Mouse (Mus musculus) C2C12 (cell line): Measurements from ENCODE around the gene Acsm1.

Source experiments
- CTCF ChIP-seq: IDR thresholded peaks from one replicate; pipeline ENCODE4 v1.5.1; 2011; ENCODE audit not compliant: control insufficient read depth, insufficient read depth, insufficient read length
- MAX ChIP-seq: IDR thresholded peaks from one replicate; pipeline ENCODE4 v1.6.1; 2011; ENCODE audit warnings: mild to moderate bottlenecking, control low read depth
- MYOG ChIP-seq: IDR thresholded peaks from one replicate; pipeline ENCODE4 v1.6.1; 2011; ENCODE audit not compliant: control insufficient read depth, insufficient read length; ENCODE audit errors: extremely low read depth
- USF1 ChIP-seq: IDR thresholded peaks from one replicate; pipeline ENCODE4 v1.6.1; 2011; ENCODE audit warnings: low read depth, mild to moderate bottlenecking, control low read depth, moderate library complexity

- TF ChIP-seq CTCF = no peak
- TF ChIP-seq USF1 = no peak
- no peak for TF ChIP-seq MAX
- no peak for TF ChIP-seq MYOG
Observed at GRCm38 (mm10) chr7:119616531-119616930, 9.7 kb downstream of the Acsm1 start.
